Mouse (Mus musculus) megakaryocyte, embryonic 14.5 days (primary cell): ENCODE measurements around the gene Actr5.

Source experiments
- FLI1 ChIP-seq: IDR thresholded peaks from 2 replicates; pipeline ENCODE4 v1.6.1; 2012; ENCODE audit warnings: low read length, inconsistent platforms, mixed read lengths
- GATA1 ChIP-seq: IDR thresholded peaks from 3 replicates; pipeline ENCODE4 v1.6.1; 2012; ENCODE audit warnings: mixed read lengths, low read length, inconsistent platforms, borderline replicate concordance

- TF ChIP-seq GATA1, result no peak
- TF ChIP-seq FLI1, result no peak
These were observed 24.2 kb upstream of the Actr5 start for GRCm38 (mm10) chr2:158600517-158600916.
